Mouse (Mus musculus) erythroblast, embryonic 14.5 days (primary cell): ENCODE measurements around the gene Supt3.

Experiments
- GATA1 ChIP-seq: IDR thresholded peaks from 2 replicates; pipeline ENCODE4 v1.6.1; 2012; ENCODE audit warnings: low read length, inconsistent platforms, mixed read lengths
- TAL1 ChIP-seq: IDR thresholded peaks from 3 replicates; pipeline ENCODE4 v1.6.1; 2012; ENCODE audit warnings: low read length, inconsistent platforms, mixed read lengths

- no peak for TF ChIP-seq TAL1
- no peak for TF ChIP-seq GATA1
These were observed 290.5 kb downstream of the Supt3 start for GRCm38 (mm10) chr17:45067441-45067840.
